Mouse (Mus musculus): ENCODE data around the gene Zfp410. TPM values are rescaled to one million over a fixed set of nuclear protein-coding genes. Genes with fewer than 3 reads are reported as not detected.

Gene Zfp410
- polyA plus RNA-seq (2012; rRNA removed), result 44.4 and 52.4 TPM in 2 replicates

DNA sequence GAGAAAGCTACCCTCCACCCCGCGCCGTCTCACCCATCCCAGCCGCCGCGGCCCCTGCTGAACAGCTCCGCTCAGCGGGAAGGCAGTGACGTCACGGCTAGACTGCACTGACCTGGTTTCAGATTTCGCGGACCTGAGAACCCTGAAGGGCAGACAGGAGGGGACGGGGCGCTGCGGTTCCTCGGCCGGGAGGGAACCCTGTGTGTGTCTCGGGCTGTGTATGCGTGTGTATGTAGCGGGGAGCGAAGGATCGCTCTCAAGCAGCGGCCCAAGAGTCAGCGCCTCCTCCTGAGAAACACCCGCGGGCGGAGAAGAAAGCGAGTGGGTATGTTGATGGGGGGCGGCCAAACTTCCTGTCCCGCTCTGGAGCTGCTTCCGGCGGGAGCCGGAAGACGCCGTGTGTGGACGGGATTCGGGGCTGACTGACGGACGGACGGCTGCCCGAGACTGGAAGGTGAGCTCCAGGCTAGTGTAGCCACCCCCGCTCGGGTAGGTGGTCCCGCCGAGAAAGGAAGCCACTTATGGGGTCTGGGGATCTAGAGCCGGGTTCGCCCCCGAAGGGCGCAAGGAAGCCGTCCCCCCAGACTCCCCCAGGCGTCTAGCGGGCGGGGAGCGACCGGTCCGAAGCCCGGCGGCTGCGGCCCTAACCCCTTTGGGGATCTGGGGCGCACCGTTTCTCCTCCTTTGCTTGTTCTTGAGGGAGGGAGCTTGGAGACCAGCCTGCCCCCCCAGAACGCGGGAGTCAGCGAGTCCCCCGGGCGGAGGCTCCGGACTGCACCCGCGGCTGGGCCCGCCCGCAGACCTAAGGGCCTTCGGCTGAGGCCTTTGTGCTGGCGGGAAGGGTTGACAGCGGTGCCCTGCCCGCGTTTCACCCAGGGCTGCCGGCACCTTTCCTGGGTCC lies at the start of gene Zfp410:
Zfp410 (plus strand) TSS at position 132 of the 901 bp plus-strand sequence.
- peak; percentile 91 to 95 for DNase-seq
- H3K27me3 ChIP-seq (ENCODE audit: control insufficient read depth, insufficient read depth, low read length), result no peaks in the 10 kb centered on the region
- H3K4me3 ChIP-seq (replicated peaks; ENCODE audit: insufficient read depth, low read depth, low read length), result peak within 1 kb of the TSS; percentile 85
- TF ChIP-seq CTCF (IDR thresholded peaks at IDR 0.05; ENCODE audit: borderline replicate concordance, insufficient read depth, low read depth, low read length), result no peak
- peak; percentile 50; the same call in 1 of the 2 replicates for TF ChIP-seq POLR2A (IDR thresholded peaks at IDR 0.05; ENCODE audit: borderline replicate concordance, insufficient read depth, low read length)
- no peaks in the 10 kb centered on the region for H3K4me1 ChIP-seq (ENCODE audit: control insufficient read depth, insufficient read depth, low read length)
- H3K27ac ChIP-seq (ENCODE audit: insufficient read depth, low read length), result peak within 1 kb of the TSS; percentile 91
- under 1% methylated on average over 77 of the region's 77 CpGs for WGBS

DNA sequence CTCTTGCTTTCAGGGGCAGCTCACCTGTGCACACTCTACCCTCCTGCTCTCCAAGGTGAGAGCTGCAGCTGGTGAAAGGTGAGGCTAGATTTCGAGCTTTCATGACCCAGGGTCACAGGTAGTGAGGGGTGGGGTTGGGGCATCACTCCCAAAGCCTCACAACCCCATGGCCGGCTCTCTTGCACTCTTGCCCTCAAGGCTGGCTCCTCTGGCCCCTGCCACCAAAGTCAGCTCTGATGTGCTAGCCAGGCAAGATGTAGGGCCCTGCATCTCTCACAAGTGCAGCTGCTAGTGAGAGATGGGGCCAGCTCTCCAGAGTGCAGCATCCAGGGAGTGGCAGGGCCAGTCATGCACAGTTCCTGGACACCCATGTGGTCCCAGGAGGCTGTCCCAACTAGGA lies 49.4 kb upstream of the Zfp410 start:
- Histone ChIP-seq H3K4me3 (replicated peaks; ENCODE audit: insufficient read depth, low read depth, low read length) (no peak overlapping the region), H3K27ac (ENCODE audit: insufficient read depth, low read length) (no peak overlapping the region), H3K27me3 (ENCODE audit: control insufficient read depth, insufficient read depth, low read length) (no peaks in the 10 kb centered on the region), H3K4me1 (ENCODE audit: control insufficient read depth, insufficient read depth, low read length) (no peaks in the 10 kb centered on the region)
- TF ChIP-seq CTCF (IDR thresholded peaks at IDR 0.05; ENCODE audit: borderline replicate concordance, insufficient read depth, low read depth, low read length) (no peak), POLR2A (IDR thresholded peaks at IDR 0.05; ENCODE audit: borderline replicate concordance, insufficient read depth, low read length) (no peak)
- WGBS, result 58% methylated on average over 2 of the region's 2 CpGs
- DNase-seq, result no peak

DNA sequence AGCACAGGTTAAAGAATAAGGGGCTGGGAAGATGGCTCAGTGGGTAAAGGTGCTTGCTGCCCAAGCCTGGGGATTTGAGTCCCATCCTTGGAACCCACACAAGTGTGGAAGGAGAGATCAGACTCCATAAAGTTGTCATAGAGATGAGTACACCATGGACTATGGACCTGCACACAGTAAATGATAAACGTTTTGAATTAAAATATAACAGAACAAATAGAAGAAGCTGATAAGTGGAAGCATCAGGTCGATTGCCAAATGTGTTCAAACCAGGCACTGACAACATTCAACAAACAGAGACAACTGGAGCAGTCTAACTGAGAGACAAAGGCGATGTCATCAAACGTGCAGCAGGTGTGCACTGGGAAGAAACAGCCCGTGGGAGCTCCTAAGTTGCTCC lies 43.3 kb upstream of the Zfp410 start:
- 70% methylated on average over 5 of the region's 5 CpGs for WGBS
- H3K4me3 ChIP-seq (replicated peaks; ENCODE audit: insufficient read depth, low read depth, low read length), result no peak overlapping the region
- TF ChIP-seq CTCF (IDR thresholded peaks at IDR 0.05; ENCODE audit: borderline replicate concordance, insufficient read depth, low read depth, low read length) (no peak), POLR2A (IDR thresholded peaks at IDR 0.05; ENCODE audit: borderline replicate concordance, insufficient read depth, low read length) (no peak)
- no peaks in the 10 kb centered on the region; the same call in 1 of the 2 replicates for H3K27me3 ChIP-seq (ENCODE audit: control insufficient read depth, insufficient read depth, low read length)
- DNase-seq, result no peak
- no peaks in the 10 kb centered on the region for H3K4me1 ChIP-seq (ENCODE audit: control insufficient read depth, insufficient read depth, low read length)
- no peak overlapping the region for H3K27ac ChIP-seq (ENCODE audit: insufficient read depth, low read length)

DNA sequence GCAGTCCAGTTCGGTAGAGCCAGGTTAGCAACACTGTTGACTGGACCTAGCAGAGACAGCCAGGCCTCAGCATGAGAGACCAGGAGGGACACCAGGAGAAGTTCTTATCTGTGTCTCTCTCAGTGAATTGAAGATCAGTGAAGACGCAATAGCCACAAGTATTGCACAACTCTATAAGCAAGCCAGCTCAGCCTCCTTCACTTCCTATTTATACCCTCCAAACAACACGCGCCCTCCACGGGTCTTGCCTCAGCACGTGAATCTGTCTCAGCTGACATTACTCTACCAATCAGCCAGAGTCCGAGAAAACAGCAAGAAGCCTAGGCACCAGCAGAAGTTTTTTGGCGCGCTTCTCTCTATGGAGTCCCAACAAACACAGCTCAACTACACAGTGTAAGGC lies 41.4 kb upstream of the Zfp410 start:
- no peak overlapping the region for H3K4me3 ChIP-seq (replicated peaks; ENCODE audit: insufficient read depth, low read depth, low read length)
- no peak for TF ChIP-seq POLR2A (IDR thresholded peaks at IDR 0.05; ENCODE audit: borderline replicate concordance, insufficient read depth, low read length)
- no peak for TF ChIP-seq CTCF (IDR thresholded peaks at IDR 0.05; ENCODE audit: borderline replicate concordance, insufficient read depth, low read depth, low read length)
- H3K27ac ChIP-seq (ENCODE audit: insufficient read depth, low read length), result no peak overlapping the region
- 91% methylated on average over 9 of the region's 9 CpGs for WGBS
- no peaks in the 10 kb centered on the region; the same call in 1 of the 2 replicates for H3K27me3 ChIP-seq (ENCODE audit: control insufficient read depth, insufficient read depth, low read length)
- DNase-seq, result no peak
- H3K4me1 ChIP-seq (ENCODE audit: control insufficient read depth, insufficient read depth, low read length), result no peaks in the 10 kb centered on the region

DNA sequence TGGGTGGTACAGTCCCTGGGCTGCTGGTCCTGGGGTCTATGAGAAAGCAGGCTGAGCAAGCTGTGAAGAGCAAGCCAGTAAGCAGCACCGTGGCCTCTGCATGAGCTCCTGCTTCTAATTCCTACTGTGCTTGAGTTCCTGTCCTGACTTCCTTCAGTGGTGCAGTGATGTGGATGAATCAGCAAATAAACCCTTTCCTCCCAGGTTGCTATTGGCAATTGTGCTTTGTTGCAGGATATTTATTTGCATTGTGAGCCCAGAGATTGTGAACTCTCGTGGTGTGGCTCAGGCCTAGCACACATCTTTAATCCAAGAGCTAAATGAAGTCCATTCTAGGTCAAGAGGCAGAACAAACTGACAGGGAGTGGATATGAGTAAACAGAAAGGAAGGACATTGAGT lies 40.4 kb upstream of the Zfp410 start:
- Histone ChIP-seq H3K4me3 (replicated peaks; ENCODE audit: insufficient read depth, low read depth, low read length) (no peak overlapping the region), H3K4me1 (ENCODE audit: control insufficient read depth, insufficient read depth, low read length) (no peaks in the 10 kb centered on the region), H3K27ac (ENCODE audit: insufficient read depth, low read length) (no peak overlapping the region), H3K27me3 (ENCODE audit: control insufficient read depth, insufficient read depth, low read length) (no peaks in the 10 kb centered on the region; the same call in 1 of the 2 replicates)
- TF ChIP-seq CTCF (IDR thresholded peaks at IDR 0.05; ENCODE audit: borderline replicate concordance, insufficient read depth, low read depth, low read length) (no peak), POLR2A (IDR thresholded peaks at IDR 0.05; ENCODE audit: borderline replicate concordance, insufficient read depth, low read length) (no peak)
- WGBS, result 60% methylated on average over 2 of the region's 2 CpGs
- DNase-seq, result no peak

DNA sequence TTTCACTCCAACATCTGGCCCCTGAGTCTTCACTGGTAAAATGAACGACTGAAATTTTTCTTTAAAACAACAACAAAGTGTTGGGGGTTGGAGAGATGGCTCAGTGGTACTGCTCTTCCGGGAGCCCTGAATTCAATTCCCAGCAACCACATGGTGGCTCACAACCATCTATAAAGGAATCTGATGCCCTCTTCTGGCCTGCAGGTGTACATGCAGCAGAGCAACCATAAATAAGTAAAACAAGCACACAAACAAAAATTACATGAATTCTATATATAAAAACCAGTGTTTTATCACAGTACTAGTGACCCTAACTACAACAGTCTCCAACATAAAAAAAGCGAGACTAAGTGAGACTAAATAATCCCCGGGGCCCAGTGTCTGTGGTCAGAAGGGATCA lies 39.9 kb upstream of the Zfp410 start:
- Histone ChIP-seq H3K4me3 (replicated peaks; ENCODE audit: insufficient read depth, low read depth, low read length) (no peak overlapping the region), H3K27ac (ENCODE audit: insufficient read depth, low read length) (no peak overlapping the region), H3K4me1 (ENCODE audit: control insufficient read depth, insufficient read depth, low read length) (no peaks in the 10 kb centered on the region), H3K27me3 (ENCODE audit: control insufficient read depth, insufficient read depth, low read length) (no peaks in the 10 kb centered on the region; the same call in 1 of the 2 replicates)
- no peak for TF ChIP-seq POLR2A (IDR thresholded peaks at IDR 0.05; ENCODE audit: borderline replicate concordance, insufficient read depth, low read length)
- TF ChIP-seq CTCF (IDR thresholded peaks at IDR 0.05; ENCODE audit: borderline replicate concordance, insufficient read depth, low read depth, low read length), result no peak
- WGBS, result 80% methylated on average over 4 of the region's 4 CpGs
- DNase-seq, result no peak

DNA sequence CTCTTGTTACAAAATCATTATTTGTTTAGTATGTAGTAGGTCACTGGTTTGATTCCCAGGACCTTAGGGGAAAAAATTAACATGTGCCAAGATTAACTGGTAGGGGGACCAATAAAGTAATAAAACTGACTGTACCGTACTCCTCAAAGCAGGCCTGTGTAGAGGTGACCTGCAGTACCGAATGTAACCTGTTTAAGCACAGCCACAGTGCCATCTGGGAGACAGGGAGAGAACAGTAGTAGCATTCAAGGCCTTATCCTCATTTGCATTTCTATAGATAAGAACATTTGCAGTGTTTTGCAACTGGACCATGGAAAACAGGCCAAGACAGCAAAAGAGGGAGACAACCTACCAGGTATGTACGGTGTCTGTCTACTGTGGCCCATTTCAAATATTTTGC lies 38.8 kb upstream of the Zfp410 start:
- 79% methylated on average over 3 of the region's 3 CpGs for WGBS
- Histone ChIP-seq H3K4me3 (replicated peaks; ENCODE audit: insufficient read depth, low read depth, low read length) (no peak overlapping the region), H3K27ac (ENCODE audit: insufficient read depth, low read length) (no peak overlapping the region), H3K27me3 (ENCODE audit: control insufficient read depth, insufficient read depth, low read length) (no peaks in the 10 kb centered on the region; the same call in 1 of the 2 replicates), H3K4me1 (ENCODE audit: control insufficient read depth, insufficient read depth, low read length) (no peaks in the 10 kb centered on the region)
- TF ChIP-seq CTCF (IDR thresholded peaks at IDR 0.05; ENCODE audit: borderline replicate concordance, insufficient read depth, low read depth, low read length), result no peak
- TF ChIP-seq POLR2A (IDR thresholded peaks at IDR 0.05; ENCODE audit: borderline replicate concordance, insufficient read depth, low read length), result no peak
- no peak for DNase-seq

DNA sequence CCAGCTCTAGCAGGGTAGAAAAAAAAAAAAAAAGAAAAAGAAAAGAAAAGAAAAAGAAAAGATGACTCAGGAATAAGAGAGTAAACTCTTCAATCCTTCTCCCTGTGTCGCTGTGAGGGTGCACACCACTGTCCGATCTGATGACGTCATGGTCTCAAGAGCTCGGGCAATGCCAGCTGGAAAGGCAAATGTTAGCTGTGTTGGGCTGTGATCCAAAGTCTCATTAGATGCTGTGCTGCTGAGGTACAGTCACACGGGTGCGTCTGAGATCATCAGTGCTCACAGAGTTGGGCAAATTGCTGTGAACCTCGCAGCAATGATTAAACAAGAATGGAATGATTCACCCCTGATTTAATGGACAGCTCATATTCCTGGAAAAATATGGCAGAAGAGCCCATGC lies 37.8 kb upstream of the Zfp410 start:
- Histone ChIP-seq H3K27me3 (ENCODE audit: control insufficient read depth, insufficient read depth, low read length) (no peaks in the 10 kb centered on the region), H3K4me1 (ENCODE audit: control insufficient read depth, insufficient read depth, low read length) (no peaks in the 10 kb centered on the region), H3K27ac (ENCODE audit: insufficient read depth, low read length) (no peak overlapping the region), H3K4me3 (replicated peaks; ENCODE audit: insufficient read depth, low read depth, low read length) (no peak overlapping the region)
- peak in 1 of 2 experiments; percentile 21 for DNase-seq
- WGBS, result 12% methylated on average over 7 of the region's 7 CpGs
- TF ChIP-seq POLR2A (IDR thresholded peaks at IDR 0.05; ENCODE audit: borderline replicate concordance, insufficient read depth, low read length), result no peak
- no peak for TF ChIP-seq CTCF (IDR thresholded peaks at IDR 0.05; ENCODE audit: borderline replicate concordance, insufficient read depth, low read depth, low read length)

Measured in cerebellum, adult 2 months (tissue).